In genomic region chr15:77929804-77930203, GRCm38 (mm10) we compare ENCODE assay signal across 9 mouse cellular contexts. TPM values are rescaled to one million over a fixed set of nuclear protein-coding genes. Genes with fewer than 3 reads are reported as not detected.
DNase-seq lines count a peak whose midpoint lies in the region; ATAC-seq and TF ChIP-seq lines count a peak whose summit lies in the region.
"Had no signal": no experiment of that assay in that cellular context is flagged by ENCODE, and none has a peak within 500 bp of the region (broad histone marks: within the 10 kb centered on the region; RNA-seq: fewer than 3 reads in every experiment).

No protein-coding gene starts in this region.

- TF ChIP-seq CTCF in gastrocnemius, adult 2 months (IDR thresholded peaks at IDR 0.05) = no peak

- ATAC-seq in forebrain, embryonic 12.5 days (ENCODE audit: low FRiP score) = no peak
- ATAC-seq in liver, embryonic 13.5 days (ENCODE audit: low read depth) = no peak
- ATAC-seq in erythroid progenitor cell, adult 5-6 weeks (replicated peaks; ENCODE audit: low FRiP score, poor library complexity, severe bottlenecking) = no peak

- 0 out of 2 replicates have a peak, but pooled peaks cover 4% of the 10 kb centered on the region for H3K27me3 ChIP-seq in forebrain, embryonic 12.5 days
- H3K27me3 ChIP-seq in liver, embryonic 13.5 days = peaks cover 3% of the 10 kb centered on the region; the same call in 1 of the 2 replicates

- peaks cover 24% of the 10 kb centered on the region for H3K4me1 ChIP-seq in forebrain, embryonic 12.5 days
- peaks cover 74% of the 10 kb centered on the region for H3K4me1 ChIP-seq in liver, embryonic 13.5 days (replicated peaks)

- 57% methylated on average over 8 of the region's 8 CpGs for WGBS in forebrain, embryonic 12.5 days
- WGBS in liver, embryonic 13.5 days (ENCODE audit: insufficient replicate concordance) = 41% methylated on average over 8 of the region's 8 CpGs

- peak overlapping the region; percentile 79 for H3K4me2 ChIP-seq in forebrain, embryonic 12.5 days
- peak overlapping the region; percentile 79 for H3K4me2 ChIP-seq in liver, embryonic 13.5 days

- DNase-seq in gastrocnemius, adult 2 months = no peak
- DNase-seq in gastrocnemius, postnatal 14 days = no peak
- peak; percentile 19 for DNase-seq in A20 (ENCODE audit: low read depth, low spot score)
- DNase-seq in liver, embryonic 13.5 days = no peak
- no peak for DNase-seq in spleen, adult 18-20 months
- no peak for DNase-seq in cerebellum, postnatal 14 days
- DNase-seq: cerebellum, postnatal 36 days had no signal

- H3K4me3 ChIP-seq in gastrocnemius, adult 2 months = peak overlapping the region; percentile 83
- H3K4me3 ChIP-seq in forebrain, embryonic 12.5 days (replicated peaks) = peak overlapping the region; percentile 78
- H3K4me3 ChIP-seq in liver, embryonic 13.5 days (replicated peaks) = peak overlapping the region; percentile 88

- peaks cover 17% of the 10 kb centered on the region for H3K36me3 ChIP-seq in forebrain, embryonic 12.5 days (replicated peaks)
- peaks cover 29% of the 10 kb centered on the region for H3K36me3 ChIP-seq in liver, embryonic 13.5 days

- intact Hi-C loops in gastrocnemius, adult 2 months (cut with DNase I) = loop anchor here (5.0 kb wide), 1 partner anchor 42 kb away; the partner anchor contains the start of gene Eif3d
- intact Hi-C loops in gastrocnemius, postnatal 14 days (cut with DNase I; ENCODE audit: low total_unique reads) = loop anchor here (5.0 to 10.0 kb wide), 2 partner anchors 37 to 185 kb away; no protein-coding TSS in a partner anchor

- H3K9me3 ChIP-seq in forebrain, embryonic 12.5 days = no peaks in the 10 kb centered on the region
- no peaks in the 10 kb centered on the region for H3K9me3 ChIP-seq in liver, embryonic 13.5 days (replicated peaks)

- peak overlapping the region; percentile 65 for H3K9ac ChIP-seq in forebrain, embryonic 12.5 days
- peak overlapping the region; percentile 85 for H3K9ac ChIP-seq in liver, embryonic 13.5 days

- H3K27ac ChIP-seq in gastrocnemius, adult 2 months = peak overlapping the region; percentile 100
- H3K27ac ChIP-seq in forebrain, embryonic 12.5 days = no peak overlapping the region
- H3K27ac ChIP-seq in liver, embryonic 13.5 days = peak overlapping the region; percentile 92

RNA-seq across cellular contexts. Expression of gene Txn2, which starts 1.0 kb away (rescaled TPM):
- total RNA-seq in gastrocnemius, adult 2 months (2021) = 100 to 1,000 TPM; 189 to 247 TPM
- total RNA-seq in gastrocnemius, postnatal 14 days (2021) = 100 to 1,000 TPM; 221 to 245 TPM
- polyA plus RNA-seq in forebrain, embryonic 12.5 days (2016; fragmentation: Nextera tagmentation; extraction: Ambion mirVana) = 203 and 210 TPM in 2 replicates
- polyA plus RNA-seq in liver, embryonic 13.5 days (2015; fragmentation: Nextera tagmentation; extraction: Ambion mirVana) = 235 and 238 TPM in 2 replicates
- total RNA-seq in erythroid progenitor cell, adult 5-6 weeks (2015; ENCODE audit: low replicate concordance) = 151 and 152 TPM in 2 replicates
- total RNA-seq in erythroid progenitor cell, adult 5-6 weeks (2017; ENCODE audit: low replicate concordance) = 30.3 and 35.2 TPM in 2 replicates

RNA-seq across cellular contexts. Expression of gene Foxred2, which starts 26.7 kb away (rescaled TPM):
- under 1 TPM; 0.43 to 0.84 TPM for total RNA-seq in gastrocnemius, adult 2 months (2021)
- 1 to 10 TPM; 1.2 to 1.6 TPM for total RNA-seq in gastrocnemius, postnatal 14 days (2021)
- polyA plus RNA-seq in forebrain, embryonic 12.5 days (2016; fragmentation: Nextera tagmentation; extraction: Ambion mirVana) = 7.5 and 8.3 TPM in 2 replicates
- polyA plus RNA-seq in liver, embryonic 13.5 days (2015; fragmentation: Nextera tagmentation; extraction: Ambion mirVana) = 1.0 and 1.1 TPM in 2 replicates
- total RNA-seq in erythroid progenitor cell, adult 5-6 weeks (2015; ENCODE audit: low replicate concordance) = 3.4 and 4.3 TPM in 2 replicates
- 1.2 and 1.4 TPM in 2 replicates for total RNA-seq in erythroid progenitor cell, adult 5-6 weeks (2017; ENCODE audit: low replicate concordance)

RNA-seq across cellular contexts. Expression of gene Eif3d, which starts 40.8 kb away (rescaled TPM):
- total RNA-seq in gastrocnemius, adult 2 months (2021) = 10 to 100 TPM; 57.7 to 63.5 TPM
- 10 to 100 TPM; 67.7 to 73.6 TPM for total RNA-seq in gastrocnemius, postnatal 14 days (2021)
- 219 and 234 TPM in 2 replicates for polyA plus RNA-seq in forebrain, embryonic 12.5 days (2016; fragmentation: Nextera tagmentation; extraction: Ambion mirVana)
- 200 and 222 TPM in 2 replicates for polyA plus RNA-seq in liver, embryonic 13.5 days (2015; fragmentation: Nextera tagmentation; extraction: Ambion mirVana)
- total RNA-seq in erythroid progenitor cell, adult 5-6 weeks (2015; ENCODE audit: low replicate concordance) = 85.1 and 85.8 TPM in 2 replicates
- total RNA-seq in erythroid progenitor cell, adult 5-6 weeks (2017; ENCODE audit: low replicate concordance) = 66.9 and 68.2 TPM in 2 replicates
